ENCODE assay signal across 19 mouse cellular contexts in genomic region chr10:116253972-116254371, GRCm38 (mm10). TPM values are rescaled to one million over a fixed set of nuclear protein-coding genes. Genes with fewer than 3 reads are reported as not detected.
DNase-seq lines count a peak whose midpoint lies in the region; ATAC-seq and TF ChIP-seq lines count a peak whose summit lies in the region.
"Had no signal": no experiment of that assay in that cellular context is flagged by ENCODE, and none has a peak within 500 bp of the region (broad histone marks: within the 10 kb centered on the region; RNA-seq: fewer than 3 reads in every experiment).

No protein-coding gene starts in this region.

- WGBS in heart, embryonic 12.5 days = 8% methylated on average over 6 of the region's 6 CpGs
- 25% methylated on average over 6 of the region's 6 CpGs for WGBS in lung, postnatal 0 days
- 30% methylated on average over 6 of the region's 6 CpGs for WGBS in intestine, embryonic 16.5 days

- peaks cover 15% of the 10 kb centered on the region for H3K4me1 ChIP-seq in heart, embryonic 12.5 days (replicated peaks)
- no peaks in the 10 kb centered on the region for H3K4me1 ChIP-seq in lung, postnatal 0 days (ENCODE audit: insufficient read depth, low read depth, low read length)
- H3K4me1 ChIP-seq in intestine, embryonic 16.5 days (ENCODE audit: control insufficient read depth, insufficient read depth, low read length) = no peaks in the 10 kb centered on the region
- H3K4me1 ChIP-seq: embryonic facial prominence, embryonic 10.5 days; midbrain, embryonic 12.5 days; neural tube, embryonic 13.5 days had no signal

- no peak for DNase-seq in heart, postnatal 14 days
- DNase-seq in lung, postnatal 0 days (ENCODE audit: low spot score) = peak; percentile 45
- no peak for DNase-seq in lung, postnatal 10 days
- no peak for DNase-seq in left cerebral cortex, adult 11 months (ENCODE audit: low spot score)
- no peak for DNase-seq in cerebellum, postnatal 4 days (ENCODE audit: low spot score in 2 of 2)
- DNase-seq: adrenal gland, postnatal 10 days; B cell, adult 2 months; cerebellum, adult 11-12 months; cerebellum, postnatal 25 days; kidney, postnatal 4 days; layer of hippocampus, postnatal 36 days; thymus, postnatal 4 days had no signal

- no peak overlapping the region for H3K4me3 ChIP-seq in heart, embryonic 12.5 days
- H3K4me3 ChIP-seq in lung, postnatal 0 days (ENCODE audit: low read depth, low read length) = no peak overlapping the region
- no peak overlapping the region for H3K4me3 ChIP-seq in intestine, embryonic 16.5 days (ENCODE audit: low read length)
- H3K4me3 ChIP-seq: embryonic facial prominence, embryonic 10.5 days; midbrain, embryonic 12.5 days; neural tube, embryonic 13.5 days had no signal

- H3K4me2 ChIP-seq in heart, embryonic 12.5 days = no peak overlapping the region
- no peak overlapping the region for H3K4me2 ChIP-seq in lung, postnatal 0 days (replicated peaks; ENCODE audit: low read depth, low read length)
- no peak overlapping the region for H3K4me2 ChIP-seq in intestine, embryonic 16.5 days (ENCODE audit: low read depth, low read length)
- H3K4me2 ChIP-seq: midbrain, embryonic 12.5 days; neural tube, embryonic 13.5 days had no signal

- H3K9me3 ChIP-seq in heart, embryonic 12.5 days (replicated peaks) = no peaks in the 10 kb centered on the region
- no peaks in the 10 kb centered on the region for H3K9me3 ChIP-seq in lung, postnatal 0 days (ENCODE audit: low read length)
- no peaks in the 10 kb centered on the region for H3K9me3 ChIP-seq in intestine, embryonic 16.5 days (ENCODE audit: control insufficient read depth, low read length)
- H3K9me3 ChIP-seq: embryonic facial prominence, embryonic 10.5 days; midbrain, embryonic 12.5 days; neural tube, embryonic 13.5 days had no signal

- intact Hi-C loops in heart, postnatal 14 days (cut with DNase I) = no loop called here

- no peak overlapping the region for H3K9ac ChIP-seq in heart, embryonic 12.5 days
- no peak overlapping the region for H3K9ac ChIP-seq in lung, postnatal 0 days (replicated peaks; ENCODE audit: low read depth)
- H3K9ac ChIP-seq in intestine, embryonic 16.5 days (ENCODE audit: low read depth, low read length) = no peak overlapping the region
- H3K9ac ChIP-seq: midbrain, embryonic 12.5 days; neural tube, embryonic 13.5 days had no signal

- peak; percentile 76 for TF ChIP-seq EP300 in lung, postnatal 0 days (IDR thresholded peaks at IDR 0.05)

- TF ChIP-seq CTCF in lung, postnatal 0 days (IDR thresholded peaks at IDR 0.05) = no peak

- no peak overlapping the region for H3K27ac ChIP-seq in heart, embryonic 12.5 days (ENCODE audit: poor library complexity, severe bottlenecking)
- H3K27ac ChIP-seq in lung, postnatal 0 days (ENCODE audit: low read length) = no peak overlapping the region
- H3K27ac ChIP-seq in intestine, embryonic 16.5 days (ENCODE audit: low read length) = no peak overlapping the region
- H3K27ac ChIP-seq: embryonic facial prominence, embryonic 10.5 days; midbrain, embryonic 12.5 days; neural tube, embryonic 13.5 days had no signal

- peaks cover 7% of the 10 kb centered on the region; the same call in 1 of the 2 replicates for H3K27me3 ChIP-seq in heart, embryonic 12.5 days (replicated peaks)
- no peaks in the 10 kb centered on the region for H3K27me3 ChIP-seq in lung, postnatal 0 days (replicated peaks; ENCODE audit: insufficient read depth, low read length)
- no peaks in the 10 kb centered on the region for H3K27me3 ChIP-seq in intestine, embryonic 16.5 days (replicated peaks; ENCODE audit: control insufficient read depth, insufficient read depth, low read length)
- H3K27me3 ChIP-seq: midbrain, embryonic 12.5 days; neural tube, embryonic 13.5 days had no signal

- ATAC-seq in heart, embryonic 12.5 days (ENCODE audit: insufficient number of reproducible peaks, low FRiP score) = peak; percentile 76
- peak; percentile 61 for ATAC-seq in lung, postnatal 0 days
- ATAC-seq in intestine, embryonic 16.5 days = peak; percentile 95
- ATAC-seq: forebrain, embryonic 16.5 days; hindbrain, embryonic 16.5 days had no signal

- H3K36me3 ChIP-seq in heart, embryonic 12.5 days = no peaks in the 10 kb centered on the region
- no peaks in the 10 kb centered on the region for H3K36me3 ChIP-seq in lung, postnatal 0 days (ENCODE audit: insufficient read depth, low read length)
- H3K36me3 ChIP-seq in intestine, embryonic 16.5 days (ENCODE audit: control insufficient read depth, insufficient read depth, low read length) = no peaks in the 10 kb centered on the region
- H3K36me3 ChIP-seq: embryonic facial prominence, embryonic 10.5 days; midbrain, embryonic 12.5 days; neural tube, embryonic 13.5 days had no signal

RNA-seq across cellular contexts. Expression of gene Ptprb, which starts 21.4 kb away (rescaled TPM):
- 11.1 and 14.6 TPM in 2 replicates for polyA plus RNA-seq in heart, embryonic 12.5 days (2016; fragmentation: Nextera tagmentation; extraction: Ambion mirVana)
- total RNA-seq in heart, postnatal 14 days (2021) = 100 to 1,000 TPM in 1 of 2 experiments, 10 to 100 TPM in 1; 99.2 to 103 TPM
- 25.0 and 28.8 TPM in 2 replicates for polyA plus RNA-seq in lung, postnatal 0 days (2015; fragmentation: Nextera tagmentation; extraction: Ambion mirVana)
- polyA plus RNA-seq in intestine, embryonic 16.5 days (2015; fragmentation: Nextera tagmentation; extraction: Ambion mirVana) = 3.2 and 4.4 TPM in 2 replicates
